Mouse (Mus musculus) MEL (cell line): ENCODE data around the gene Lrrc7. TPM values are rescaled to one million over a fixed set of nuclear protein-coding genes. Genes with fewer than 3 reads are reported as not detected.

Experiments used
- DNase-seq: peaks from one replicate; pipeline ENCODE4 v3.0.0; 2011; ENCODE audit warnings: low read depth, low spot score
- H3K27ac ChIP-seq: 2 replicates; pipeline ENCODE4 v1.5.1; 2012; ENCODE audit warnings: low read depth, mild to moderate bottlenecking, control low read depth, low read length, moderate library complexity; ENCODE audit not compliant: control insufficient read depth
- H3K27me3 ChIP-seq, 2 experiments: fragments of 150-350 bp in 1 of 2; sonication (generic) in 1 of 2; 2 replicates each; pipeline ENCODE4 v1.6.1; 2012; ENCODE audit warnings: low read length in 2 of 2, mild to moderate bottlenecking in 2 of 2, improper control_type of control experiment in 1 of 2, moderate library complexity in 1 of 2; ENCODE audit not compliant: insufficient read depth in 2 of 2, control insufficient read depth in 1 of 2
- H3K36me3 ChIP-seq, 2 experiments: 2 replicates each; pipeline ENCODE4 v1.6.1; 2012 to 2014; ENCODE audit warnings: low read length in 2 of 2, improper control_type of control experiment in 1 of 2, inconsistent platforms in 1 of 2, mild to moderate bottlenecking in 1 of 2; ENCODE audit not compliant: insufficient read depth in 2 of 2, control insufficient read depth in 1 of 2
- H3K4me1 ChIP-seq, 2 experiments: fragments of 150-350 bp in 1 of 2; sonication (generic) in 1 of 2; 2 replicates each; pipeline ENCODE4 v1.6.1; 2012; ENCODE audit warnings: low read length in 2 of 2, improper control_type of control experiment in 1 of 2, mild to moderate bottlenecking in 1 of 2; ENCODE audit not compliant: insufficient read depth in 2 of 2, control insufficient read depth in 1 of 2
- H3K4me3 ChIP-seq, 2 experiments: fragments of 150-350 bp in 1 of 2; sonication (generic) in 1 of 2; 2 replicates each; pipeline ENCODE4 v1.5.1; 2012; ENCODE audit warnings: low read depth in 2 of 2, low read length in 2 of 2, mild to moderate bottlenecking in 2 of 2, moderate library complexity in 2 of 2, control low read depth in 1 of 2, improper control_type of control experiment in 1 of 2; ENCODE audit not compliant: control insufficient read depth in 1 of 2, insufficient read depth in 1 of 2
- H3K79me2 ChIP-seq: 2 replicates; pipeline ENCODE4 v1.6.1; 2012; ENCODE audit warnings: mild to moderate bottlenecking, low read length, moderate library complexity; ENCODE audit not compliant: control insufficient read depth, poor library complexity, insufficient read depth
- H3K9ac ChIP-seq: 2 replicates; pipeline ENCODE4 v1.6.1; 2012; ENCODE audit warnings: low read depth, mild to moderate bottlenecking, control low read depth, low read length, moderate library complexity; ENCODE audit not compliant: control insufficient read depth, poor library complexity, severe bottlenecking
- H3K9me3 ChIP-seq: fragments of 150-350 bp; sonication (generic); replicated peaks from 2 replicates; pipeline ENCODE4 v1.6.1; 2012; ENCODE audit warnings: mild to moderate bottlenecking, low read length, improper control_type of control experiment, moderate library complexity; ENCODE audit not compliant: insufficient read depth
- CHD1 ChIP-seq: IDR thresholded peaks from 2 replicates; pipeline ENCODE4 v1.6.1; 2012; ENCODE audit warnings: low read depth, mild to moderate bottlenecking, inconsistent platforms, low read length, improper control_type of control experiment
- CHD2 ChIP-seq: IDR thresholded peaks from 2 replicates; pipeline ENCODE4 v1.6.1; 2011; ENCODE audit warnings: low read length, improper control_type of control experiment
- E2F4 ChIP-seq: IDR thresholded peaks from 2 replicates; pipeline ENCODE4 v1.6.1; 2011; ENCODE audit warnings: low read depth, low read length, improper control_type of control experiment, borderline replicate concordance
- HCFC1 ChIP-seq: IDR thresholded peaks from 2 replicates; pipeline ENCODE4 v1.6.1; 2012; ENCODE audit warnings: low read depth, mild to moderate bottlenecking, inconsistent platforms, low read length, improper control_type of control experiment, moderate library complexity
- JUND ChIP-seq: IDR thresholded peaks from 2 replicates; pipeline ENCODE4 v1.6.1; 2011; ENCODE audit warnings: low read depth, mild to moderate bottlenecking, improper control_type of control experiment, low read length
- MAX ChIP-seq: IDR thresholded peaks from 2 replicates; pipeline ENCODE4 v1.6.1; 2011; ENCODE audit warnings: low read length, improper control_type of control experiment
- MAZ ChIP-seq: IDR thresholded peaks from 2 replicates; pipeline ENCODE4 v1.6.1; 2012; ENCODE audit warnings: low read depth, mild to moderate bottlenecking, inconsistent platforms, low read length, improper control_type of control experiment
- NELFE ChIP-seq: IDR thresholded peaks from 2 replicates; pipeline ENCODE4 v1.6.1; 2011; ENCODE audit warnings: low read depth, low read length, improper control_type of control experiment
- NRF1 ChIP-seq: IDR thresholded peaks from 2 replicates; pipeline ENCODE4 v1.6.1; 2014; ENCODE audit warnings: low read depth, mild to moderate bottlenecking, inconsistent platforms, low read length, improper control_type of control experiment, moderate library complexity; ENCODE audit not compliant: poor library complexity, insufficient read depth, severe bottlenecking
- POLR2A ChIP-seq, 2 experiments: IDR thresholded peaks; 2 replicates each; pipeline ENCODE4 v1.6.1; 2011 to 2012; ENCODE audit warnings: low read length in 2 of 2, mild to moderate bottlenecking in 2 of 2, control low read depth in 1 of 2, improper control_type of control experiment in 1 of 2, low read depth in 1 of 2, moderate library complexity in 1 of 2; ENCODE audit not compliant: control insufficient read depth in 1 of 2, insufficient read depth in 1 of 2, poor library complexity in 1 of 2
- POLR2AphosphoS5 ChIP-seq: IDR thresholded peaks from 2 replicates; pipeline ENCODE4 v1.6.1; 2012; ENCODE audit warnings: low read depth, borderline replicate concordance, mild to moderate bottlenecking, inconsistent platforms, low read length, moderate library complexity, mixed read lengths
- RAD21 ChIP-seq: IDR thresholded peaks from 2 replicates; pipeline ENCODE4 v1.6.1; 2011; ENCODE audit warnings: mild to moderate bottlenecking, low read depth, low read length, improper control_type of control experiment
- SIN3A ChIP-seq: IDR thresholded peaks from 2 replicates; pipeline ENCODE4 v1.6.1; 2012; ENCODE audit warnings: low read length, improper control_type of control experiment, inconsistent platforms
- TAL1 ChIP-seq: IDR thresholded peaks from 2 replicates; pipeline ENCODE4 v1.6.1; 2012; ENCODE audit warnings: mild to moderate bottlenecking, inconsistent platforms, low read length, moderate library complexity, mixed read lengths
- TBP ChIP-seq: IDR thresholded peaks from 2 replicates; pipeline ENCODE4 v1.8.0; 2011; ENCODE audit warnings: low read depth, low read length, improper control_type of control experiment
- TCF12 ChIP-seq: IDR thresholded peaks from 2 replicates; pipeline ENCODE4 v1.6.1; 2014; ENCODE audit warnings: low read depth, mild to moderate bottlenecking, inconsistent platforms, low read length, improper control_type of control experiment, moderate library complexity
- UBTF ChIP-seq: IDR thresholded peaks from 2 replicates; pipeline ENCODE4 v1.6.1; 2012; ENCODE audit warnings: low read depth, mild to moderate bottlenecking, inconsistent platforms, low read length, improper control_type of control experiment, moderate library complexity, borderline replicate concordance; ENCODE audit not compliant: insufficient read depth
- USF1 ChIP-seq: IDR thresholded peaks from 2 replicates; pipeline ENCODE4 v1.6.1; 2014; ENCODE audit warnings: low read depth, mild to moderate bottlenecking, inconsistent platforms, low read length, improper control_type of control experiment, moderate library complexity
- USF2 ChIP-seq, 2 experiments: IDR thresholded peaks; 2 replicates each; pipeline ENCODE4 v1.6.1; 2011 to 2012; ENCODE audit warnings: improper control_type of control experiment in 2 of 2, low read length in 2 of 2, borderline replicate concordance in 1 of 2, inconsistent platforms in 1 of 2, low read depth in 1 of 2, mild to moderate bottlenecking in 1 of 2; ENCODE audit not compliant: insufficient read depth in 1 of 2
- ZC3H11A ChIP-seq: IDR thresholded peaks from 2 replicates; pipeline ENCODE4 v1.6.1; 2012; ENCODE audit warnings: low read depth, mild to moderate bottlenecking, inconsistent platforms, low read length, improper control_type of control experiment
- ZMIZ1 ChIP-seq: IDR thresholded peaks from 2 replicates; pipeline ENCODE4 v1.6.1; 2012; ENCODE audit warnings: low read depth, mild to moderate bottlenecking, inconsistent platforms, low read length, improper control_type of control experiment, moderate library complexity
- ZNF384 ChIP-seq: IDR thresholded peaks from 2 replicates; pipeline ENCODE4 v1.6.1; 2012; ENCODE audit warnings: low read depth, mild to moderate bottlenecking, inconsistent platforms, low read length, improper control_type of control experiment
- polyA plus RNA-seq, 2 experiments: library from polyadenylated mRNA; stranded (reverse) in 1 of 2; unstranded in 1 of 2; fragments of >175 nt in 1 of 2; fragments of >200 nt in 1 of 2; gene quantifications; 2 replicates each; pipeline versions ENCODE4 v1.2.1 to v1.2.4; 2012; ENCODE audit warnings: low replicate concordance in 2 of 2, low read depth in 1 of 2; ENCODE audit not compliant: insufficient read length in 2 of 2, insufficient read depth in 1 of 2, missing spikeins in 1 of 2
- total RNA-seq: library from RNA; depleted of rRNA; stranded (reverse); fragments of 300-350 nt; gene quantifications from 2 replicates; pipeline ENCODE4 v1.2.3, GENCODE M21; 2012

Gene Lrrc7
- total and polyA plus RNA-seq, 3 experiments, result not detected

DNA sequence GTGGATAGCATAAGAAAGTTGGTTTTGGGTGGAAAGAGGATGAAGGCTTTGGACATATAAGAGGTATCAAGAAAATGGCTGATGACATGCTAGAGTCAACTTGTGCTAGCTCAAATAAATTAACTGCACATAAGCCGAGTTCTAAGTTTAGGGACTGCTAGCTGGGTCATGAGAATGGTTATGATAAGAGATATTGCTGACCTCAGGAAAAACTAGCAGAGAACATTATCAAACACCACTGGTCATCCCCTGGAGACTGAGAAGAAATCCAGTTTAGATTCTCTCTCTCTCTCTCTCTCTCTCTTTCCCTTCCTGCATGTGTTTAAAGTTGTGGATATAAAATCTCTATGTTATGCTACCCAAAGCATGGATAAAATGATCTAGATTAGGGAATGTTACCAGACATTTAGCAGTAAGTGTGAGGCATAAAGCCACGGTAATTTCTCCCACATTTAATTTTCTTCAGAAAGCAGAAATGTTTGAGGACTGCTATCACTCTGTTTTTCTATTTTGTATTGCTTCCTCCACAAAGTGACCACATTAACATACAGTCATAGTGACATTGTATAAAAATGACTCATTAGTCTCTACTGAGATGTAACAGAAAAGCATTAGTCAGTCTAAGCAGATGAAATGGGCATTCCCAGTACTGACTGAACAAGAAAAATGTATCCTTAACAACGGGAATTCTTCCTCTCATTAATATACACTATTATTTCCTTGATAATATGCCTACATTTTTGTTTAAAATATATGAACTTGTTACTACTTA, 406.3 kb downstream of the Lrrc7 start:
- H3K27me3 ChIP-seq, result no peaks in the 10 kb centered on the region
- H3K9me3 ChIP-seq, result no peaks in the 10 kb centered on the region
- DNase-seq, result no peak
- H3K27ac ChIP-seq, result no peak overlapping the region
- no peak overlapping the region for H3K4me3 ChIP-seq
- H3K36me3 ChIP-seq, result no peaks in the 10 kb centered on the region
- H3K4me1 ChIP-seq, result no peaks in the 10 kb centered on the region
- no peak overlapping the region for H3K9ac ChIP-seq
- H3K79me2 ChIP-seq, result no peaks in the 10 kb centered on the region
- no peak for TF ChIP-seq POLR2AphosphoS5
- TF ChIP-seq TCF12, result no peak
- TF ChIP-seq TBP, result no peak
- no peak for TF ChIP-seq SIN3A
- TF ChIP-seq CHD1, result no peak
- TF ChIP-seq UBTF, result no peak
- TF ChIP-seq ZC3H11A, result no peak
- TF ChIP-seq RAD21, result no peak
- TF ChIP-seq, all 39 proteins: peak for 0

GRCm38 (mm10) chr3:158154134-158154533, 407.9 kb downstream of the Lrrc7 start:
- DNase-seq, result no peak
- H3K27ac ChIP-seq, result no peak overlapping the region

GRCm38 (mm10) chr3:158148998-158149397, 413.0 kb downstream of the Lrrc7 start:
- Histone ChIP-seq H3K27me3 (peaks cover 0 to 2% of the 10 kb centered on the region in 2 experiments; a peak in 2 of 4 replicates), H3K4me1 (no peaks in the 10 kb centered on the region), H3K79me2 (no peaks in the 10 kb centered on the region), H3K36me3 (no peaks in the 10 kb centered on the region), H3K27ac (no peak overlapping the region), H3K9me3 (no peaks in the 10 kb centered on the region), H3K4me3 (no peak overlapping the region), H3K9ac (no peak overlapping the region)
- TF ChIP-seq USF1 (no peak), HCFC1 (no peak), JUND (no peak), ZNF384 (no peak), POLR2A (IDR thresholded peaks at IDR 0.05; ENCODE audit: control insufficient read depth in 1 of 2, insufficient read depth in 1 of 2, low read depth in 1 of 2, low read length in 2 of 2, poor library complexity in 1 of 2) (no peak), MAZ (no peak), E2F4 (no peak), NRF1 (no peak), ZMIZ1 (no peak), CHD1 (no peak), MAX (no peak), CHD2 (no peak), UBTF (no peak), RAD21 (no peak), TBP (no peak), TCF12 (no peak), USF2 (IDR thresholded peaks at IDR 0.05; ENCODE audit: borderline replicate concordance in 1 of 2, insufficient read depth in 1 of 2, low read depth in 1 of 2, low read length in 2 of 2) (no peak), TAL1 (no peak)
- no peak for DNase-seq

More at GRCm38 (mm10) chr3:158154134-158154533, 407.9 kb downstream of the Lrrc7 start:
- H3K79me2 ChIP-seq, result no peaks in the 10 kb centered on the region
- no peak overlapping the region for H3K9ac ChIP-seq
- no peaks in the 10 kb centered on the region for H3K9me3 ChIP-seq
- no peaks in the 10 kb centered on the region for H3K4me1 ChIP-seq
- no peaks in the 10 kb centered on the region for H3K36me3 ChIP-seq
- TF ChIP-seq USF1 (no peak), RAD21 (no peak), NELFE (no peak)
- no peak overlapping the region for H3K4me3 ChIP-seq
- H3K27me3 ChIP-seq, result peaks cover 0 to 2% of the 10 kb centered on the region in 2 experiments; a peak in 2 of 4 replicates
